Mouse (Mus musculus): ENCODE data around the gene Dhx34.
"Not testable (repeated sequence)": the region's sequence is repeated elsewhere in the genome, so short reads cannot be mapped to it uniquely, and the experiment has no call there.

Gene Dhx34

GRCm38 (mm10) chr7:16221582-16222272 is at the start of gene Dhx34:
TSS of gene Dhx34 (minus strand) at chr7:16222037.
- peak; percentile 99 for DNase-seq (ENCODE audit: low read depth, low spot score)

GRCm38 (mm10) chr7:16271139-16271538 is 49.3 kb upstream of the Dhx34 start:
- DNase-seq (ENCODE audit: low read depth, low spot score): no peak

GRCm38 (mm10) chr7:16266593-16266992 is 44.8 kb upstream of the Dhx34 start:
- not testable (repeated sequence) for DNase-seq (ENCODE audit: low read depth, low spot score)

GRCm38 (mm10) chr7:16265856-16266255 is 44.0 kb upstream of the Dhx34 start:
- DNase-seq (ENCODE audit: low read depth, low spot score): no peak

- DNase-seq (ENCODE audit: low read depth, low spot score): no peak
Measured at GRCm38 (mm10) chr7:16263843-16264242, 42.0 kb upstream of the Dhx34 start.

GRCm38 (mm10) chr7:16263015-16263787 is 41.4 kb upstream of the Dhx34 start:
- peak; percentile 69 for DNase-seq (ENCODE audit: low read depth, low spot score)

GRCm38 (mm10) chr7:16261097-16261496 is 39.3 kb upstream of the Dhx34 start:
- no peak for DNase-seq (ENCODE audit: low read depth, low spot score)

- no peak for DNase-seq (ENCODE audit: low read depth, low spot score)
Measured at GRCm38 (mm10) chr7:16259110-16259590, 37.3 kb upstream of the Dhx34 start, which contains the start of gene C5ar1. TSS of gene C5ar1 (minus strand) at chr7:16259540.

GRCm38 (mm10) chr7:16257830-16258229 is 36.0 kb upstream of the Dhx34 start:
- no peak for DNase-seq (ENCODE audit: low read depth, low spot score)

GRCm38 (mm10) chr7:16255963-16256362 is 34.1 kb upstream of the Dhx34 start:
- DNase-seq (ENCODE audit: low read depth, low spot score): not testable (repeated sequence)

- DNase-seq (ENCODE audit: low read depth, low spot score): no peak
Measured at GRCm38 (mm10) chr7:16254195-16254594, 32.4 kb upstream of the Dhx34 start.

- no peak for DNase-seq (ENCODE audit: low read depth, low spot score)
Measured at GRCm38 (mm10) chr7:16250687-16251086, 28.9 kb upstream of the Dhx34 start.

GRCm38 (mm10) chr7:16245958-16246357 is 24.1 kb upstream of the Dhx34 start:
- no peak for DNase-seq (ENCODE audit: low read depth, low spot score)

- DNase-seq (ENCODE audit: low read depth, low spot score): no peak
Measured at GRCm38 (mm10) chr7:16244067-16244466, 22.2 kb upstream of the Dhx34 start, which contains the start of gene C5ar2. TSS of gene C5ar2 (minus strand) at chr7:16244154.

- no peak for DNase-seq (ENCODE audit: low read depth, low spot score)
Measured at GRCm38 (mm10) chr7:16242198-16242597, 20.4 kb upstream of the Dhx34 start.

GRCm38 (mm10) chr7:16241787-16242186 is 19.9 kb upstream of the Dhx34 start:
- DNase-seq (ENCODE audit: low read depth, low spot score): no peak

- DNase-seq (ENCODE audit: low read depth, low spot score): no peak
Measured at GRCm38 (mm10) chr7:16240978-16241303, 19.1 kb upstream of the Dhx34 start.

GRCm38 (mm10) chr7:16240281-16240977 is 18.6 kb upstream of the Dhx34 start:
- DNase-seq (ENCODE audit: low read depth, low spot score): no peak

GRCm38 (mm10) chr7:16239554-16239997 is 17.7 kb upstream of the Dhx34 start:
- no peak for DNase-seq (ENCODE audit: low read depth, low spot score)

- peak; percentile 68 for DNase-seq (ENCODE audit: low read depth, low spot score)
Measured at GRCm38 (mm10) chr7:16229869-16230268, 8.0 kb upstream of the Dhx34 start.

GRCm38 (mm10) chr7:16213986-16214385 is 7.9 kb downstream of the Dhx34 start:
- no peak for DNase-seq (ENCODE audit: low read depth, low spot score)

- no peak for DNase-seq (ENCODE audit: low read depth, low spot score)
Measured at GRCm38 (mm10) chr7:16213196-16213595, 8.6 kb downstream of the Dhx34 start.
